9 mouse cellular contexts compared by ENCODE assay signal in genomic region chr1:184822678-184823077, GRCm38 (mm10). TPM values are rescaled to one million over a fixed set of nuclear protein-coding genes. Genes with fewer than 3 reads are reported as not detected.
DNase-seq lines count a peak whose midpoint lies in the region; ATAC-seq lines count a peak whose summit lies in the region.
"Had no signal": no experiment of that assay in that cellular context is flagged by ENCODE, and none has a peak within 500 bp of the region (broad histone marks: within the 10 kb centered on the region; RNA-seq: fewer than 3 reads in every experiment).

No protein-coding gene starts in this region.

- 9% methylated on average over 11 of the region's 11 CpGs for WGBS in hindbrain, embryonic 12.5 days
- WGBS in midbrain, embryonic 16.5 days = 15% methylated on average over 11 of the region's 11 CpGs
- 31% methylated on average over 11 of the region's 11 CpGs for WGBS in intestine, embryonic 15.5 days

- H3K9ac ChIP-seq in hindbrain, embryonic 12.5 days = no peak overlapping the region
- H3K9ac ChIP-seq in midbrain, embryonic 16.5 days (ENCODE audit: low read depth, low read length) = no peak overlapping the region
- H3K9ac ChIP-seq in intestine, embryonic 15.5 days = no peak overlapping the region

- peak overlapping the region; percentile 41 for H3K4me2 ChIP-seq in hindbrain, embryonic 12.5 days (replicated peaks)
- peak overlapping the region; percentile 51 for H3K4me2 ChIP-seq in midbrain, embryonic 16.5 days (ENCODE audit: low read length)
- no peak overlapping the region for H3K4me2 ChIP-seq in intestine, embryonic 15.5 days (replicated peaks)

- peaks cover 13% of the 10 kb centered on the region; the same call in 1 of the 2 replicates for H3K36me3 ChIP-seq in hindbrain, embryonic 12.5 days
- peaks cover 5% of the 10 kb centered on the region for H3K36me3 ChIP-seq in midbrain, embryonic 16.5 days (ENCODE audit: control insufficient read depth, insufficient read depth, low read length)
- peaks cover 12% of the 10 kb centered on the region; the same call in 1 of the 2 replicates for H3K36me3 ChIP-seq in intestine, embryonic 15.5 days

- DNase-seq in cerebellum, postnatal 14 days = peak; percentile 43 to 56
- no peak for DNase-seq in cerebellum, adult 11 months
- peak; percentile 20 for DNase-seq in lung, postnatal 36 days
- DNase-seq in lung, postnatal 25 days (ENCODE audit: low spot score) = no peak

- no peak for ATAC-seq in hindbrain, embryonic 12.5 days (ENCODE audit: low FRiP score)
- peak; percentile 44; the same call in 1 of the 2 replicates for ATAC-seq in midbrain, embryonic 16.5 days
- no peak for ATAC-seq in megakaryocyte progenitor cell, adult 5-6 weeks (replicated peaks; ENCODE audit: poor library complexity)
- ATAC-seq in intestine, embryonic 15.5 days = no peak

- no peak overlapping the region for H3K4me3 ChIP-seq in hindbrain, embryonic 12.5 days
- no peak overlapping the region; the same call in 1 of the 2 replicates for H3K4me3 ChIP-seq in midbrain, embryonic 16.5 days (ENCODE audit: low read depth, low read length)
- H3K4me3 ChIP-seq in intestine, embryonic 15.5 days (replicated peaks) = no peak overlapping the region

- peaks cover 9% of the 10 kb centered on the region for H3K4me1 ChIP-seq in hindbrain, embryonic 12.5 days
- peaks cover 13% of the 10 kb centered on the region for H3K4me1 ChIP-seq in midbrain, embryonic 16.5 days (ENCODE audit: control insufficient read depth, insufficient read depth, low read length)
- peaks cover 15% of the 10 kb centered on the region; the same call in 1 of the 2 replicates for H3K4me1 ChIP-seq in intestine, embryonic 15.5 days (replicated peaks)

- H3K27ac ChIP-seq in hindbrain, embryonic 12.5 days = no peak overlapping the region
- no peak overlapping the region for H3K27ac ChIP-seq in midbrain, embryonic 16.5 days (ENCODE audit: low read length)
- no peak overlapping the region for H3K27ac ChIP-seq in intestine, embryonic 15.5 days

- no peaks in the 10 kb centered on the region for H3K9me3 ChIP-seq in hindbrain, embryonic 12.5 days (replicated peaks)
- no peaks in the 10 kb centered on the region for H3K9me3 ChIP-seq in midbrain, embryonic 16.5 days (replicated peaks; ENCODE audit: control insufficient read depth, low read length, poor library complexity, severe bottlenecking)
- no peaks in the 10 kb centered on the region for H3K9me3 ChIP-seq in intestine, embryonic 15.5 days

- H3K27me3 ChIP-seq in hindbrain, embryonic 12.5 days = no peaks in the 10 kb centered on the region
- no peaks in the 10 kb centered on the region for H3K27me3 ChIP-seq in midbrain, embryonic 16.5 days (ENCODE audit: control insufficient read depth, insufficient read depth, low read depth, low read length)
- H3K27me3 ChIP-seq in intestine, embryonic 15.5 days (replicated peaks) = no peaks in the 10 kb centered on the region

RNA-seq across cellular contexts. Expression of gene Marc1, which starts 11.6 kb away (rescaled TPM):
- polyA plus RNA-seq in hindbrain, embryonic 12.5 days (2016; fragmentation: Nextera tagmentation; extraction: Ambion mirVana) = not detected in 2 replicates
- 0.15 TPM in 2 replicates for polyA plus RNA-seq in midbrain, embryonic 16.5 days (2015; fragmentation: Nextera tagmentation; extraction: Ambion mirVana)
- 0.49 and 0.67 TPM in 2 replicates for total RNA-seq in megakaryocyte progenitor cell, adult 5-6 weeks (2015)
- total RNA-seq in megakaryocyte progenitor cell, adult 5-6 weeks (2017) = 0.33 TPM in 1 of 2 replicates, not detected in the other
- 0.86 and 0.88 TPM in 2 replicates for polyA plus RNA-seq in intestine, embryonic 15.5 days (2015; fragmentation: Nextera tagmentation; extraction: Ambion mirVana)
- total RNA-seq: common myeloid progenitor, adult 5-6 weeks had no signal

RNA-seq across cellular contexts. Expression of gene Marc2, which starts 23.6 kb away (rescaled TPM):
- 105 and 121 TPM in 2 replicates for polyA plus RNA-seq in hindbrain, embryonic 12.5 days (2016; fragmentation: Nextera tagmentation; extraction: Ambion mirVana)
- polyA plus RNA-seq in midbrain, embryonic 16.5 days (2015; fragmentation: Nextera tagmentation; extraction: Ambion mirVana) = 97.6 and 97.7 TPM in 2 replicates
- 217 and 227 TPM in 2 replicates for total RNA-seq in megakaryocyte progenitor cell, adult 5-6 weeks (2015)
- 65.4 and 72.7 TPM in 2 replicates for total RNA-seq in megakaryocyte progenitor cell, adult 5-6 weeks (2017)
- polyA plus RNA-seq in intestine, embryonic 15.5 days (2015; fragmentation: Nextera tagmentation; extraction: Ambion mirVana) = 361 and 402 TPM in 2 replicates

Comparison
In these comparisons a context has a peak if more than half of its experiments do, and no peak if none do; other contexts are left out.
1. DNase-seq: peak in cerebellum, postnatal 14 days (2 of 2) and lung, postnatal 36 days (single experiment); none in cerebellum, adult 11 months (single experiment) and lung, postnatal 25 days (single experiment).